Comparison of ENCODE assay signal across 17 mouse cellular contexts in genomic region chr2:90928566-90928965, GRCm38 (mm10). TPM values are rescaled to one million over a fixed set of nuclear protein-coding genes. Genes with fewer than 3 reads are reported as not detected.
"Had no signal": no experiment of that assay in that cellular context is flagged by ENCODE, and none has a peak within 500 bp of the region (broad histone marks: within the 10 kb centered on the region; RNA-seq: fewer than 3 reads in every experiment).

No protein-coding gene starts in this region.

- H3K4me2 ChIP-seq: neural tube, embryonic 13.5 days; neural tube, embryonic 15.5 days; stomach, embryonic 15.5 days had no signal

- DNase-seq: retina, postnatal 1 day; right cerebral cortex, adult 18-20 months; right cerebral cortex, postnatal 14 days; right cerebral cortex, postnatal 25 days; right cerebral cortex, postnatal 4 days; spleen, adult 18-20 months; thymus, adult 18-20 months; thymus, adult 2 months; thymus, postnatal 14 days; thymus, postnatal 25 days; thymus, postnatal 36 days; thymus, postnatal 4 days had no signal

- H3K36me3 ChIP-seq: neural tube, embryonic 13.5 days; neural tube, embryonic 15.5 days; stomach, embryonic 15.5 days had no signal

- H3K9ac ChIP-seq: neural tube, embryonic 13.5 days; neural tube, embryonic 15.5 days; stomach, embryonic 15.5 days had no signal

- H3K27ac ChIP-seq: neural tube, embryonic 13.5 days; neural tube, embryonic 15.5 days; stomach, embryonic 15.5 days; stomach, postnatal 0 days had no signal

- H3K4me1 ChIP-seq: neural tube, embryonic 13.5 days; neural tube, embryonic 15.5 days; stomach, embryonic 15.5 days had no signal

- H3K4me3 ChIP-seq: neural tube, embryonic 13.5 days; neural tube, embryonic 15.5 days; stomach, embryonic 15.5 days had no signal

- H3K27me3 ChIP-seq: neural tube, embryonic 13.5 days; neural tube, embryonic 15.5 days; stomach, embryonic 15.5 days had no signal

- H3K9me3 ChIP-seq: neural tube, embryonic 13.5 days; neural tube, embryonic 15.5 days; stomach, embryonic 15.5 days had no signal

RNA-seq across cellular contexts. Expression of gene C1qtnf4, which starts 42.9 kb away (rescaled TPM):
- total RNA-seq: neutrophil, adult 5-6 weeks had no signal
